Mouse (Mus musculus) regulatory T cell (primary cell): ENCODE measurements at regions not wholly inside any gene's neighbourhood (a gene's known extent, or its start where the extent isn't known, plus 50 kb on each side); places are given as distances from the start of the nearest gene placed in this dataset.
"Not testable (repeated sequence)": the region's sequence is repeated elsewhere in the genome, so short reads cannot be mapped to it uniquely, and the experiment has no call there.

Source experiments
- in situ Hi-C: fragments of 300-600 bp; cut with MboI, MseI; formaldehyde crosslinking; loops from one replicate; pipeline ENCODE4 v1.15.1; 2025; ENCODE audit warnings: high pct_unique_total_duplicates

DNA sequence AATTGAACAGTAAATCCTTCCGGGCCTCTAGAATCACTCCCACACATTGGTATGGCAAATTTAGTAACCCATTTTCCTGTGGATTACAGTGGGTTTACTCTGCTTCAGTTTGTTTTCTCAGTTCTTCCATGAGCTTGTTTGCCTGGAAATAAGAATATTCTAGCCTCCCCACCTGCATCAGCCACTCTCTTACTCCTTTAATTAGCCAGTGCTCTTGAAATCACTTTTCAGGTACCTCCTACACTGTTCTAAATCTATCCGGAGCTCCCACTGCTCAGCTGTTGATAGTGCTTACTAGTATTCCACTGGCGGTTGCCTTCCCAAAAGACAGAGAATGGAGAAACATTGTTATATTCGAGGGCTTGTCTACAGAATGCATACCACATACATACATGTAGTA, 167.1 kb downstream of the Htr7 start:
- in situ Hi-C loops, result no loop called here

DNA sequence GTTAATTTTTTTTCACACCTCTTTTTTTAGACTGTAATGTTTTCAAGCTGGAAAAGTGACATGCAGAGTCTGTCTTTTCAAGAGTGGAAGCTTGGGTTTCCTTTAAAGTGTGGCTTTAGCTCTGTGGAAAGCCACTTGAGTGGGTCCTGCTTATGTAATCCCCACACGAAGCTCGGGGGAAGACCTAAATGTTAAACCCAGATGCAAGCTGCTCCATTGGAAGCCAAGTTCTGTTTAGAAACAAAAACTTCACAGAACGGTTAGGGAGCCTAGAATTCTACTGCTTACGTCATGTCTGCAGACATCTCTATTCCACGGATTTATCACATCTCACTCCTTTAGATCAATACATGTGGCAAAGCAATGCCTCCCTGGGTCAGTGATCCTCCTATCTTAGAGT, 171.0 kb downstream of the Htr7 start:
- in situ Hi-C loops, result loop anchor here (10.0 kb wide), 1 partner anchor 629 kb away; no protein-coding TSS in a partner anchor

DNA sequence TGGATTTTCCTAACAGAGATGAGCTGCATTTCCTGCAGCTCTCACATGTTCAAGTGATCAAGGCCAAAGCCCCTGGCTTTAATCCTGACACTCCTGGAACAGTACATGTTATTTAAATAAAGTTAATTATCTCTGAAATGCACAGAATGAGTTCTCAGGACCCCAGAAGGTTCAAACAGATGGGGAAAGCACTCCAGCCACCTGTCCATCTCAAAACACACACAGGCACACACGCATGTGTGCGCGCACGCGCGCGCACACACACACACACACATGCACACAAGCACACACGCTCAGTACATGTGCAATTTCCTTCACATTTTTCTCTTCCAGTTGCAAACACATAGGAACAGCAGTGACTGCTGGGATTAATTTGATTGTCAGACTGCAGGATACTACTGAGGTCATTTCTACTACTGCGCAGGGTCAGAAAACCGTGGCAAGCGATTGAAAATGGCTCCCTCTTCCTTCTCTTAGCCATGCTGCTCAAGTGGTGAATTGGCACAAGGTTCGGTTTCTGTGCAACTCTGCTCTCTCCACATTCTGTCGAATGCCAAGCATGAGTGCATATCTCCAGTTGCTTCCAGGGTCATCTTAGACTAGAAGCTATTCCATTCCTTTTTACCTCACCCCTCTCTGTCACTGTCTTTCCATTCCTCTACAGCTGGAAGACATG, 175.4 kb downstream of the Htr7 start:
- in situ Hi-C loops, result loop anchor here (10.0 kb wide), 1 partner anchor 633 kb away; no protein-coding TSS in a partner anchor

DNA sequence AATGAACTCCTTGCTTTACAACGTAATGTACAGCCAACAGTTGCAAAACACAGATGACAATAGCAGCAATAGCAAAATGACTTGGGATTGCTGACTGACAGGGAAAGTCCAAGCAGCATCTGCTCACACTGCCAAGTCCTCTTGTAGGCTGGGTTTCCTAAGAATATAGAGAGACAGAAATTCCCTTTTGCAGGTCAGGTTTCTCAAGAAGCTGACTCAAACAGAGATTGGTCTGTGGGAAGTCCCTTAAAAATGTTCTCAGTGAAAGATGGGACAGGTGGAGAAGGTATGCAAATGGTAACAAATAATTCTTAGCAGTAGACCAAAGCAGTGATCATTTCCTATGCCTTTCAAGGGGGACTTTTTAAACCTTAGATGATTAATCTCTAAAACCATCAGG, 181.8 kb downstream of the Htr7 start:
- in situ Hi-C loops, result no loop called here

DNA sequence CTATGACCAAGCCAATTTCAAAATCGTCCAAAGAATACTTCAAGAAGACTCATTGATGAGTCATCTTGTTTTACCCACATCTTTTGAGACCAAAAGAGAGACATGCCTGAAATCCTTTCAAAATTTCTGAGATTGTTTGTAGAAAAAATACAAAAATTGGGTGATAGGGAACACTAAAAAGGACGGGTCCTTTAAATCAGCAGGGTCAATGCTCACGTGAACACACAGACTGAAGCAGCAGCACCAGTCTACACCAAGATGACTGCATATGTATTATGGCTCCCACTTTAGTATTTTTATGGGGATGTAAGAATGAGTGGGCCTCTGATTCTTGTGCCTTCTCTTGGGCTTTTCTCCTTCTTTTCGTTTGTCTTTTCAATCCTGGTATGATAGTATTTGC, 186.6 kb downstream of the Htr7 start:
- in situ Hi-C loops, result no loop called here

DNA sequence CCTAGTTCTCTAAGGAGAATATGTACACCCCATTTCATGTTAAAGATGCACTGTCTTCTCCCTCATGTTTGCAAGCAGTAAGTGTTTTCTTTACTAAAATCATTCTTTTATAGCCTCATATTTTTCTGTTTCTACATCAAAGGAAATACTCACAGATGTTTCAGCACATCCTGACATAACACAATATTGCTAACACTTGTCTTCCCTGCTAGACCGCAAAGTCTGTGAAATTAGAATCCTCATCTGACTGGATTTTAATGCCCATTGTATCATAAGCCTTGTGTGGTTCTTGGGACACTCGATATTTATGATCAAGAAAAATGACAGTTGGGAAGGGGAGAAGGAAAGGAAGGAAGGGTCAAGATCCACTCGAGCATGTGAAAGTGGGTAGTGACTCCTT, 188.8 kb downstream of the Htr7 start:
- in situ Hi-C loops, result no loop called here

DNA sequence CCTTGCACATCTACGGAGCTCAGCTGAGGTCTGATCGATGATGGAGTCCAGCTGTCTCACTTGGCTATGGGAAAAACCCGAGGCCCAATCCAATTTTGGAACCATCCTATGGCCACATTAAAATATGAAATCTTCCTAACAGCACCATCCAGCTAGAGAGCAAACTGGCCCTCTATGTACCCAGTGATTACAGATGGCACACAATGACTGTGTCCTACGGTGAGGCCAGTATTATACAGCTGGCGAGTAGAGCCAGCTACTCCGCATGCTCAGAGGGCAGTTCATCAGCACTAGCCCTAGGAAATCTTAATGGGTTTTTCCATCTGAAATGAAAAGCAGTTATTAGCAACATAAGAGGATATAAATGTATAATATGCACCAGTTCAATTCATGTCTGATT, 194.3 kb downstream of the Htr7 start:
- in situ Hi-C loops, result no loop called here

DNA sequence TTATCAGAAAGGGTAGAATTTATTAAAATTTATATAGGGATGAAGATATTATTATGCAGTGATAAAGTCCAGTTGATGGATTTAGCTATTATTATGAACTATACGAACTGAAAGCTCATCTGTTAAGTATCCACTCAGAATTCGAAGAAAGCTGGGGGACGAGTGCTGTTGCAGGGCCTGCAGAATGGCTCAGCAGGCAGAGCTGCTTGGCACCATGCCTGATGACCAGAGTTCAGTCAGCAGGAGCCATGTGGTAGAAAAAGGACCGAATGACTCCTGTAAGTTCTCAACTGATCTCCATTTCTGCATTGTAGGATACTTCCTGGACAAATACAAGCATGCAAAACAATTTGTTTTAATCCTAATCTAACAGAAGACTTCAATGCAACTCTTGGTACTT, 195.9 kb downstream of the Htr7 start:
- in situ Hi-C loops, result no loop called here

DNA sequence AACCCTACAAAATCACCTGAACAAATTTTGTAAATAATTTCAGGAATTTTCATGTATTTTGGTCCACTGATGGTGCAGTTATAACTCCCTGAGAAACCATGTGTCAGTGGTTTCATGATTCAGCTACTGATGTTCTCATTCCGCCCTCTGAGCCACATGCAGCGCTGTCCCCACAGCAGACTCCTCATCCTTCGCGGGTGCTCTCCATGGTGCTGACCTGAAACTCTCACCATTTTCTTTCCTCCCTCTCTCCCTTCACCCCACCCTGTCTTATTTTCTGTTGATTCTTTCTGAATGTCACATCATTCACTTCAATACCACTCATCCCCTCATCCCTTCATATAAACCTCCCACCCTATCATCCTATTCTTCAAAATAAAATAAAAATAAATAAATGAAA, 224.3 kb downstream of the Htr7 start:
- in situ Hi-C loops, result no loop called here

DNA sequence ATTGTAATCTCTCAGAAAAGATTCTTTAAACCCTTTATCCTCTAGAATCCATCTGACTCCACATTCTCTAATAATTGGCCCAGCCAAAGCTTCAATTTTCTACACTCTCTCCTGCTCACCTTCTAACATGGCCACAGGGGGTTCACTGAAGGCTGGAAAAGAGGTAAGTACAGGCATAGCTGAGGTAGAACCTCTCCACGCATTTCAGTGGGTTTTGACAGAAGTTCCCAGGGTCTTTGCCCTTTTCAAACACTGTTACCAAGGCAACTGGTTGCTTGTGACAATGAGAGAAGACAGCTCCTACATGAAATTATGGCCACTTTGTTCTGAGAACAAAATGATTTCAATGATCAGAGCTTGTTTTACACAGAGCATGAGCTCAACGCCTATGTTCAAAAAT, 231.2 kb downstream of the Htr7 start:
- in situ Hi-C loops, result no loop called here

DNA sequence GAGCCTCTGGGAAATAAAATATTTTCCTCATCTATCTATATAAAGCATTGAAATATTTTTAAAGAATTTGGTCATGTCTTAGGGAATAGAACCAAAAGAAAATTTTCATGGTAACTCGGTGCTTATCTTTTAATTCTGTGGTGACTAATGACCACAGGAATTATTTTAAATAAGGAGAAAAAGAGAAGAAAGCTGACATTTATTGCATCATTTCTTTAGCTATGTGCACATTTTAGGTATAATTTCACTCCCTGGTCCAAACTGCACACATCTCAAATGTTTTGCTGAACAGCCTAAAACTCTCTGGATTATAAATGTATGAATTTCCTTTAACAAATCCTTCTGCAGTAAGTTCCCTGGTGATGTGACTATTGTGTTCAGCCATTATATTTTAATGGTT, 237.7 kb downstream of the Htr7 start:
- in situ Hi-C loops, result no loop called here

DNA sequence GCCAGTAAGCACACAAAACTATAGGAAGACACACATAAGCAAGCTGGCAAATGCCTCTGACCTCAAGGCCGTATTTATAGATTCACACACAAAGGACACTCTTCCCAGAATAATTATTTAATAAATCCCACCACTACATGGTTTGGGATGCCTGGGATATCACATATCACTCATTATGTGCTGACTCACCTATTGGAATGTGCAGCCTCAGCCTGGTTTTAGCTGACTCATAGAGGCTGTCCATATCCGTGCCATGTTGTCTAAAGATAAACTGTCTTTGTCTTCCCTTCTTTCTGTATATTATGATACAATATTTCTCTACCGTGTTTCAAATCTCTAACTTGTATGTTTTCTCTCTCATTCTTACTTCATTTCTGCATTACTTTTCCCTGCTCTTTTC, 262.6 kb downstream of the Htr7 start:
- in situ Hi-C loops, result no loop called here

DNA sequence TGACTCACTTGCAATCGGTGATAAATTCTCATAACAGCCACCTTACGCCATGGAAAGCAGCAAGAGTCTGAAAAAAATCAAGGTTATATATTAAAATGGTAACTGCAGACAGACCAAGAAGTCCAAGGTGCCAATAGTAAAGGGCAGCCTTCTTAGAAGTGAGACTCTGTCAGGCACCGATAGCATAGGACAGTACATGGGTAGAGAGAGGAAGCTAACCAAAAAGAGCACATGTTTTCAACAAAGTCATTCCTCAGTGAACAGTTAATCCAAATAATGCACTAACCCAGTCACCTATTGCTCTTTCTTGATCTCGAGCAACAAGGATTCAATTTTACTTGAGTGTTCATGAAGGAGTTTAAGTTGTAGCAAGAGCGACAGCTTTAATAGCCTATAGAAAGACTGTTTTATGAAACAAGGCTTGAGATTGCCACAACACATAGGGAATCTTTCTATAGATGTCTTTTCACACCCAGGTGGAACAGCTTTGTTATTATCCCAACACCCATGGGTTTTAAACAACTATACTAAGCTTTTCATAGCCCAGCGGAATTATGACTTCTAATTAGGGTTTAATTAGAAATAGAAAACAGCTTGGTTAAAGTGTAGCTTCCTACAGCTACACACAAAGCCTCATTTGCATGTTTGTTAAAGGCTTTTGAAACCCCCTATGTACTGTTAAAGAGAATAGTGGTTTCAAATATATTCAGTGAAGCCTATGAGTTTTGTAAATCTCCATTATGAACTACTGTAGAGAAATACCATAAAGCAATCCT, 269.9 kb downstream of the Htr7 start:
- in situ Hi-C loops, result no loop called here

DNA sequence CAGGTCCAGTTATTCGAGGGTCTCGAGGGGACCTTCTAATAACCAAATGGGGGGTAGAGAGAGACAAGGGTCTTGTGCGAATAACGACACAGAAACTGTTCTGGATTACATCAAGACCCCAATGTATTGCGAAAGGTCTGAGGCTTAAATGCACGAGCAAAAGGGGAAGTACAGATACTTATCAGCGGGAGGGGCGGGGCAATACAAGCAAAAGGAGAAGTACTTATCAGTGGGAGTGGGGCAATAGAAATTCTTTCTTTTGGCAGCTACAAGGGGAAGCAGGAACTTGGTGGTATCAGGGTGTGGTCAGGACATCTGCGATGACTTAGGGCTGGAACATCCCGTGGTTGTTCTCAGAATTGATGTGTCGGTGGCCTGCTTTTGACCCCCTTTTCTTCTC, 295.6 kb downstream of the Htr7 start:
- in situ Hi-C loops, result not testable (repeated sequence)

DNA sequence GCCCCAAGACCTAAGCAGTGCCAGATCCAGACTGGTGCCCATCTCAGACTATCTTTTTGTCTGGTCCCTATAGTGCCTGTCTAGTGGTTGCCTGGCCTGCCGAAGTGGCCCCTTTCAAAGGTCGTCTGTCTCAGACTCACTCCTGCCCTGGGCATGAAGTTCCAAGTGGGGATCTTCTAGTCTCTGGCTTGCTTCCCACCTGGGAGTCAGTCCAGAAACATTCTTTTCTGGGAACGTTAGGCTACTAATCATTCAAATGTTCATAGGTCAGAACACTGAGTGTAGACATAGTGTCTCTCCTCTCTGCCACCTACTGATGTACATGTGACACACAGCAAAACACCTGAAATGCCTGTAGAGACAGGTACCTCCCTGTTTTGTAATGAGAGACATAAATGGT, 297.6 kb downstream of the Htr7 start:
- in situ Hi-C loops, result no loop called here

DNA sequence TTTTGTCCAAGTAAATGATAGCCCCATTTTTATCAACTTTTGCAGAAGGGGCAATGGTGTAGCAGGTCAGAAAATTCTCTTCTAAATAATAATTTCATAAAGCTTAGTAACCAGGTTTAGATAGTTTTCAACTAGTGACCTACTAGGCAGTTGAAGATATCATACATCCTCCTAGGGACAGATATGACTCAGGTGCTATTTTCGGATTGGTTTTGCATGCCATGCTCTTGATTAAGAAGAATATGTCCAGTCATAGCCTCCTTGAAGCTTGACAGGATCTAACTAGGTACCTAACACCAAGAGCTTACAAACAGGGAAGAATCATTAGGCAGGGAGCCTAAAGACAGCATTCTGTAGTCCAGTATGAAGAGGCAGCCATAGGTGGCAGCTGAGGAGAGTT, 301.8 kb downstream of the Htr7 start:
- in situ Hi-C loops, result no loop called here

DNA sequence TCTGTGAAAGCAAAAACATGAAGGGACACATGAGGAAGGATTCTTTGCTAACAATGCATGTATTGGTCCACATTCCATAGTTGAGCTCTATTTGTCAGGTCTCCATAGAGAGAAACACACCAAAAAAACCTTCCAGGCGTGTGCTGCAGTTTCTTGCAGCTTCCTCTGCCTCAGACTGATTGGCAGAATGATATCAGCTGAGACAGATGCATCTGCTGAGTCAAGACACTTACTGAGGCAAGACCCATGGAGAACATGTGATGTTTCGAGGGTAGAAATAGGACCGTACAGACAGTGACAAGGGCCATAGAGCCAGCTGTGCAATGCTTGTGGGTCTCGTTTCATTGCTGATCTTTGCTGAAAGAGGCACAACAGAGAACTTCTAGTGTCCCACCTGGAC, 321.6 kb downstream of the Htr7 start:
- in situ Hi-C loops, result no loop called here

DNA sequence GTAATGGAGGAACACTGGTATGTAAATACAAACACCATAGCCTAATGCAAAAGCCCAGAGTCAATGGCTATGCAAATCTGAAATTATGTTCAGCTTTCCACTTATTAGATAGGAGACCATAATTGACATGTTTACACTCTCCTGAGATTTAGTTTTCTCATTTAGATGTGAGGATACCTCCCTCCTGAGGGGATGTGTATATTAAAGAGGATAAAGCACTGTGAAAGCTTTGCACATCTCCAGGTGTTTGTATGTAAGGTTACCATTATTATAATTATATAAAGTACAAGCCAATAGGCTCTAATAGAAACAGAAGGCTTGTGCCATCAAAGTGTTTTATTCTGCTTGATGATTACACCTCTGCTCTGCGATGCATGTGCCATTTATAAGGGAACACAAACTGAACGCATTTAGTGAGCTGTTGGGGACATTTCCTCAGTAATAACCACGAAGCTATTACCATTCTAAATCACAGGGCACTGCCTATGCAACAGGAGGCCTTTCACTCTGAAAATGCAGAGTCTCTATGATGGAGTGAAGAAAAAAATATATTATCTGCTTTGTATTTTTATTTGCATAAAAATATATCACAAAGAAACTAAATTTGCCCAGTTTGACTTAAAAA, 328.8 kb downstream of the Htr7 start:
- in situ Hi-C loops, result no loop called here
